Mouse (Mus musculus) small intestine, adult 2 months (tissue): ENCODE data around the gene Cerk. TPM values are rescaled to one million over a fixed set of nuclear protein-coding genes. Genes with fewer than 3 reads are reported as not detected.

ENCODE experiments used
- H3K27ac ChIP-seq: fragments of 200-500 bp; 2 replicates; pipeline ENCODE4 v1.5.1; 2012; ENCODE audit warnings: low read depth, low read length, control low read depth, inconsistent platforms; ENCODE audit not compliant: insufficient read depth
- H3K27me3 ChIP-seq: fragments of 200-500 bp; 2 replicates; pipeline ENCODE4 v1.6.1; 2012; ENCODE audit warnings: mild to moderate bottlenecking, moderate library complexity, low read length, inconsistent platforms; ENCODE audit not compliant: control insufficient read depth, insufficient read depth
- H3K36me3 ChIP-seq: fragments of 200-500 bp; 2 replicates; pipeline ENCODE4 v1.6.1; 2012; ENCODE audit warnings: mild to moderate bottlenecking, low read length, control low read depth, inconsistent platforms; ENCODE audit not compliant: control insufficient read depth, insufficient read depth
- H3K4me1 ChIP-seq: fragments of 200-500 bp; 2 replicates; pipeline ENCODE4 v1.6.1; 2012; ENCODE audit warnings: low read length, inconsistent platforms, mixed read lengths; ENCODE audit not compliant: control insufficient read depth, insufficient read depth, insufficient read length
- H3K4me3 ChIP-seq: fragments of 200-500 bp; 2 replicates; pipeline ENCODE4 v1.5.1; 2012; ENCODE audit warnings: low read depth, mild to moderate bottlenecking, control low read depth, inconsistent platforms, low read length, moderate library complexity
- CTCF ChIP-seq: fragments of 200-500 bp; IDR thresholded peaks from 2 replicates; pipeline ENCODE4 v1.5.1; 2012; ENCODE audit warnings: low read depth, mild to moderate bottlenecking, control low read depth, inconsistent platforms, low read length, moderate library complexity, mixed read lengths; ENCODE audit not compliant: insufficient replicate concordance, insufficient read length; ENCODE audit errors: extremely low read depth
- POLR2A ChIP-seq: fragments of 200-500 bp; IDR thresholded peaks from 2 replicates; pipeline ENCODE4 v1.6.1; 2012; ENCODE audit warnings: low read depth, mild to moderate bottlenecking, control low read depth, inconsistent platforms, low read length, moderate library complexity
- WGBS: fragments of 180-500 bp; shearing (Covaris S2); methylation state at CpG from one replicate; pipeline ENCODE4 v1.1.7; 2018; 5-methylcytosine and 5-hydroxymethylcytosine counted together
- polyA plus RNA-seq: library from polyadenylated mRNA; depleted of rRNA; stranded (reverse); fragments of >200 nt; gene quantifications from 2 replicates; pipeline ENCODE4 v1.2.3, GENCODE M21; 2012

The Cerk gene
- polyA plus RNA-seq, 1 experiment: 47.8 TPM

DNA sequence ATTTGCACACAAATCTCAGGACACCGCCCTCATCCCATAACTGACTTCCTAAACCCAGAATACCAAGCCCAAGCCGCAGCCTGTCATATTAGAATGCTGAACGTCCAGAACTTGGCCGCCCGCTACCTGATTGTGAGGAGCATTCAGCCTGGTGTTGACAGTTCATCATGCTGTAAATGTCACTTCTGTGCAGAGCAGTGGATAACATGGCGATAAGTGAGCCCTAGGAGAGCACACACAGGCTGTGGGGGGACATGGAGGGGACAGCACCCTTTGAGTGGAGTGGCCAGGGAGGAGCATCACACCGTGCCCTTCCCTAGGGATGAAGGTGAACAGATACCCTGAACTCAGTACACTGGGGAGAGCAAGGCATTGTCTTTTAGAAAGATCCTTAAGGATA, 76.7 kb downstream of the Cerk start:
- H3K4me3 ChIP-seq: no peak overlapping the region
- H3K4me1 ChIP-seq: peaks cover 4% of the 10 kb centered on the region; the same call in 1 of the 2 replicates
- TF ChIP-seq POLR2A (no peak), CTCF (no peak)
- H3K27ac ChIP-seq: no peak overlapping the region
- no peaks in the 10 kb centered on the region for H3K27me3 ChIP-seq
- 86% methylated on average over 7 of the region's 7 CpGs for WGBS
- H3K36me3 ChIP-seq: peaks cover 3% of the 10 kb centered on the region; the same call in 1 of the 2 replicates

GRCm38 (mm10) chr15:86107831-86108471, 78.0 kb downstream of the Cerk start:
- Histone ChIP-seq H3K36me3 (peaks cover 12% of the 10 kb centered on the region), H3K4me1 (peaks cover under 1% of the 10 kb centered on the region; the same call in 1 of the 2 replicates), H3K4me3 (no peak overlapping the region), H3K27me3 (no peaks in the 10 kb centered on the region), H3K27ac (no peak overlapping the region)
- 89% methylated on average over 11 of the region's 11 CpGs for WGBS
- TF ChIP-seq POLR2A: no peak
- TF ChIP-seq CTCF: no peak

GRCm38 (mm10) chr15:86105751-86106150, 80.2 kb downstream of the Cerk start:
- WGBS: 81% methylated on average over 6 of the region's 6 CpGs
- Histone ChIP-seq H3K27me3 (no peaks in the 10 kb centered on the region), H3K27ac (no peak overlapping the region), H3K4me3 (no peak overlapping the region), H3K4me1 (no peaks in the 10 kb centered on the region; the same call in 1 of the 2 replicates), H3K36me3 (peaks cover 22% of the 10 kb centered on the region)
- no peak for TF ChIP-seq POLR2A

GRCm38 (mm10) chr15:86105345-86105697, 80.6 kb downstream of the Cerk start:
- no peaks in the 10 kb centered on the region; the same call in 1 of the 2 replicates for H3K4me1 ChIP-seq
- H3K27me3 ChIP-seq: no peaks in the 10 kb centered on the region
- 73% methylated on average over 7 of the region's 7 CpGs for WGBS
- H3K27ac ChIP-seq: no peak overlapping the region
- TF ChIP-seq POLR2A (no peak), CTCF (no peak)
- no peak overlapping the region for H3K4me3 ChIP-seq
- peaks cover 22% of the 10 kb centered on the region for H3K36me3 ChIP-seq

DNA sequence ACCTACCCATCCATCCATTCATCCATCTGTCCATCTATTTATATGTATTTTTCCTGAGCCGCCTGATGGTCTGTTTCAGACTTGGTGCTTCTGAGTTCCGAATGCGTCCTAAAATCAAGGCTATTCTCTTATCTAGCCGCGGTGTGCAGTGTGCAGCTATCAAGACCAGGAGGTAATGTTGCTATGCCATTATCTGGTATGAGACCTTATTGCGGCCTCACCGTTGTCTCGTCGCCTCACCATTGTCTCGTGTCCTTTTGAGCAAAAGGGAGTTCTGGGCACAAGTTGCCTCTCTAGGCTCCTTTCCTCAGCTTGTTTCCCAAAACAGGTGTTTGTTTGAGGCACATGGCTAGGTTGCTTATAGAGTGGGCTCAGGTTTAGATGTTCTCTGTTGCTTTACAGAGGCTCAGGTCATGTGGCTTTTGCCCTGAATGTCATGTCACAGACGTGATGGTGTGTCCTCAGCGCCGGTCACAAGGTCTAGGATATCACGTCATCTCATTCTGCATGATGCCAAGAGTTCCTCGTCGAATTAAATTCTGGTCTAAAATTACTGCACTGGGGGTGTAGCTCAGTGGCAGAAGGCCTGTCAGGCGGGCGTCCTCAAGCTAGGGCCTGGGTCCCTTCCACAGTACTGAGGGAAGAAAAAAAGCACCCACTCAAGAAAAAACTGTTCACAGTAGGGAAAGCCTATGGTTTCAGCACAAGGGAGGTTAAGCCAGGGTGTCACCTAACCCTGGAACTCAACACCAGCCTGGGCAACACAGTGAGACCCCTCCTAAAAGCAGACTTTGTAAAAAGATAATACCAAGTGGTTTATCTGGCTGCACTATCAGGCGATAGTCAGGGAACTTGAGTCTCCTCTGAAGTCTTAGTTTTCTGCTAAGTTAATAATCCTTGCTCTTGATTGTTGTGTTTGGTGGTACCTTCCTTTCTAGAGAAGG, 81.3 kb downstream of the Cerk start:
- H3K4me3 ChIP-seq: no peak overlapping the region
- H3K36me3 ChIP-seq: peaks cover 22% of the 10 kb centered on the region
- 93% methylated on average over 19 of the region's 19 CpGs for WGBS
- H3K27me3 ChIP-seq: no peaks in the 10 kb centered on the region
- H3K27ac ChIP-seq: no peak overlapping the region
- no peak for TF ChIP-seq POLR2A
- no peak for TF ChIP-seq CTCF
- no peaks in the 10 kb centered on the region; the same call in 1 of the 2 replicates for H3K4me1 ChIP-seq

- TF ChIP-seq POLR2A: no peak
- no peak for TF ChIP-seq CTCF
- WGBS: 88% methylated on average over 15 of the region's 15 CpGs
- Histone ChIP-seq H3K27me3 (no peaks in the 10 kb centered on the region), H3K4me1 (no peaks in the 10 kb centered on the region; the same call in 1 of the 2 replicates), H3K27ac (no peak overlapping the region), H3K4me3 (no peak overlapping the region), H3K36me3 (peaks cover 22% of the 10 kb centered on the region)
Measured at GRCm38 (mm10) chr15:86102308-86102707, 83.6 kb downstream of the Cerk start.

DNA sequence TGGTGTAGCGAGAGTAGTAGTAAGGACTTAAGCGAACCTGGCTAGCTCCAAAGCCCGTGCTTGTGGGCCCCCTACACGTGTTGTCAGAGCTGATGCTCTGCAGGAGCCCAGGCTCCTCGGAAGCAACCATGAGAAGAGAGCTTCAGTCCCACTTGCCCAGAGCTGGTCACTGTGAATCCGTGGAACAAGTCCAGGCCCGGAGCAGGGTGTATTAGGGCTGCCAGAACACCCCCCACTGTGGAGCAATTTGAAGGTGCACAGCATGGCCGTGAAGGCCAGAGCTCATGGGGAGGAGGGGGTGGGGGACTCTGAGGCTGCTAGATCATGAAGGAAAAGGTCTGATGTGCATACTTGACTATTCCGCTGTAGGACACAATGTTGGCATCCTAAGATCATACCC, 84.4 kb downstream of the Cerk start:
- H3K4me3 ChIP-seq: no peak overlapping the region
- H3K36me3 ChIP-seq: peaks cover 22% of the 10 kb centered on the region
- H3K27me3 ChIP-seq: no peaks in the 10 kb centered on the region
- no peak overlapping the region for H3K27ac ChIP-seq
- TF ChIP-seq POLR2A (no peak), CTCF (no peak)
- 88% methylated on average over 9 of the region's 9 CpGs for WGBS
- no peaks in the 10 kb centered on the region; the same call in 1 of the 2 replicates for H3K4me1 ChIP-seq
